Mouse (Mus musculus) neutrophil, adult 5-6 weeks (primary cell): ENCODE results near the gene Tgm2. TPM values are rescaled to one million over a fixed set of nuclear protein-coding genes. Genes with fewer than 3 reads are reported as not detected.
A peak's percentile ranks its signal among the peaks of the same experiment; 100 is the strongest.

Experiments used
- ATAC-seq: fragments of 151-379, 151-347 bp; 2 replicates; pipeline ENCODE4 v1.8.0; 2017; ENCODE audit warnings: mild to moderate bottlenecking, moderate TSS enrichment; ENCODE audit not compliant: insufficient number of reproducible peaks, poor library complexity, low FRiP score, severe bottlenecking; ENCODE audit errors: extremely low read depth
- total RNA-seq: library from RNA; stranded (forward); fragments of 200-1000 nt; gene quantifications from 2 replicates; pipeline ENCODE4 v1.2.3, GENCODE M21; 2017

The Tgm2 gene
- total RNA-seq, 1 experiment from 2014 or later, result 20.3 TPM

GRCm38 (mm10) chr2:158122814-158123213 is 23.4 kb downstream of the Tgm2 start:
- no peak for ATAC-seq

DNA sequence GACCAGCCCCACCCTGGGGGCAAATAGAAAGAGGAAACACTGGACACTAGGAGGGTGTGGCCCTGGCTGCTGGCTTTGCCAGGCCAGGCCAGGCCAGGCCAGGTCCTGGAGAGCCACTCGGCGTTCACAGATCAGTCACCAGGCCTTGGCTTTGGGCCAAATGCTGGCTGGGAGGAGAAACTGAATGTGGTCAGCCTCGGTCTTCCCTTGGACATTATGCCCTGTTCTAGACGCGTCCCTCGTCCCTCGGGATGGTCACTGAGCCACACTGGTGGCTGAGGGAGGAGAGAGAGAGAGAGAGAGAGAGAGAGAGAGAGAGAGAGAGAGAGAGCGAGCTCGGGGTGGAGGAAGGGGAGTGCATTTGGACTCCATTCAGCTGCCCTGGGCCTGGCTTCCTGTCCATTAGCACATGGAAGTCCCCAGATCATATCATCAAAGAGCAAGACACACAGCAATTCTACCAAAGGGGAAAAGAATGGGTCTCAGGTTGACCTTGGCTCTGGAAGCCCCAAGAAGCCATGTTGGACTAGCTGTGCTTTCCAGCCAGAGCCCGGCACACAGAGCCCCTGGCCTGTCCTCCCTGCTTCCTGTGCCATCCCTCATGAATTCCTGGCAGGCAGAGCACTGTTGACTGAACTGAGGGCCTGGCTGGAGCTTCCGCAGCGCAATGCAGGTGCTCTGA is 24.4 kb downstream of the Tgm2 start:
- ATAC-seq, result no peak

- ATAC-seq, result no peak
Observed at GRCm38 (mm10) chr2:158120868-158121267, 25.4 kb downstream of the Tgm2 start.

DNA sequence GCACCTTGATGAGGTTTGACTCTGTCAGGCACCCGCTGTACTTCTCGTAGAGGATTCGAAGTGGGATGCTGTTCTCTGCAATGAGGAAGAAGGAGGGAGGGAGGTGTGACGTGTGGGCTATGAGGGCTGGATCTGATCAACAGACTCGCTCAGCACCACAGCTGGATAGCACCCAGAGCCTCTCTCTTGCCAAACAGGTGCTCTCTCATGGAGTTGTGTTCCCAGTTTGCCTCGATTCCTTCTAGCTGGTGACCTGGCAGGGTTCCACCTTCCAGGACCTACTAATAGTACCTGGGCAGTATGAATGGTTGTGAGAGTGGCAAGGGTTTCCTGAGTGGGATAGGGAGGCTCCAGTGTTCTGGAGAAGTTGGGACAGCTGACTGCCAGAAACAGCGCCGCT is 26.0 kb downstream of the Tgm2 start:
- ATAC-seq, result no peak

DNA sequence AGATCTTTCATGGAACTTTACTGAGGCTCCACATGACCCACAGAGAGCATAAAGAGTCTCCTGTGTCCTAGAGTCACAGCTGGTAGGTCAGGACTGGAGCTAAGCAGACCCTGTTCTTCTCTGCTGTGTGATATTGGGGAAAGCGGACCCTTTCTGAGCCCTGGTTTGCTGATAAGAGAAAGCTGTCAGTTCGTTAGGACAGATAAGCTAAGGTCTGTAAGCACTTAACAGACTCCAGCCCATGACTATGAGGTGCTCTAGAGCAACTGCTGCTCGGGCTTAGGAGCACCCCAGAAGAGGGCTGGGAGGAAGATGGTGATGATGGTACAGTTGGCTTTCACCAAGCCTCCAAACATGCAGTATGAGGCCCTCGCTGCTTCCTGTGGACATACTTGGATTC is 27.1 kb downstream of the Tgm2 start:
- ATAC-seq, result no peak

- no peak; the same call in 1 of the 2 replicates for ATAC-seq
Observed at GRCm38 (mm10) chr2:158116653-158117052, 29.6 kb downstream of the Tgm2 start.

GRCm38 (mm10) chr2:158115838-158116453 is 30.3 kb downstream of the Tgm2 start:
- ATAC-seq, result no peak

- ATAC-seq, result no peak
Observed at GRCm38 (mm10) chr2:158114931-158115330, 31.3 kb downstream of the Tgm2 start.

- ATAC-seq, result no peak
Observed at GRCm38 (mm10) chr2:158113591-158114257, 32.5 kb downstream of the Tgm2 start.

GRCm38 (mm10) chr2:158109516-158109915 is 36.7 kb downstream of the Tgm2 start:
- ATAC-seq, result no peak

- no peak for ATAC-seq
Observed at GRCm38 (mm10) chr2:158106947-158107587, 39.2 kb downstream of the Tgm2 start.

GRCm38 (mm10) chr2:158105605-158106004 is 40.6 kb downstream of the Tgm2 start:
- ATAC-seq, result no peak

GRCm38 (mm10) chr2:158104966-158105365 is 41.3 kb downstream of the Tgm2 start:
- no peak for ATAC-seq

DNA sequence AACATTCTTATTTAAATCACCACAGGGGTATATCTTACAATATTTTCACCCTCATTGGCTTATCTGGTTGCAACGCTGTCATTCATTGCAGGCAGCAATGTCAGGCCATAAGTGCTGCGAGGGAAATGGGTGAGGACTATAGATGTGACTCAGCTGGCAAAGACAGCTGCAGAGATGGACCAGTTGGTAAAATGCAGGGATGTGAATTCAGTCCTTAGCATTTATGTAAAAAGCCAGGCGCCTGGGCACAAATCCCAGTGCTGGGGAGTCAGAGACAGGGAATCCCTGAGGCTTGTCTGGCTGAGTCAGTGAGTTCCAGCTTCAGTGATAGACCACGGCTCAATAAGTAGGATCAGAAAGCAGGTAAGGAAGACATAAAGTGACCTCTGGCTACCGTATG is 44.5 kb downstream of the Tgm2 start:
- ATAC-seq, result no peak

DNA sequence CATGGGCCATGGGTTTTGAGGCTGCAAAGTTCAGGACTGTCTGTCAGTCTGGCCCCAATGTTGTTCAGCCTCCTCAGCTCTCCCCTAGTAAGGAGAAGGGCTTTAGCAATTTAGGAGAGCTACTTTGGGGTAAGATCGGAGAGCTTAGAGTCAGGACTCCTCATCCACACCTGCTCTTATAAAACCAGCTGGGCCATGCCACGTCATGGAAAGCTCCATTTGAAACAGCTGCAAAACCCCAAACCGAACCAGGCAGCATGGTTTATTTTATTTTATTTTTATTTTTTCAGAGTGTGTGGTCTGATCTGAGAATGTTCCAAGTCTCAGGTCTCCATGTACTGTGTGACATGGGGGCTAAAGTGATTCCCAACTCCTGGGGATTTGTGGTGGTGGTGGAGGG is 46.7 kb downstream of the Tgm2 start:
- no peak for ATAC-seq

GRCm38 (mm10) chr2:158098730-158099129 is 47.5 kb downstream of the Tgm2 start:
- no peak for ATAC-seq

DNA sequence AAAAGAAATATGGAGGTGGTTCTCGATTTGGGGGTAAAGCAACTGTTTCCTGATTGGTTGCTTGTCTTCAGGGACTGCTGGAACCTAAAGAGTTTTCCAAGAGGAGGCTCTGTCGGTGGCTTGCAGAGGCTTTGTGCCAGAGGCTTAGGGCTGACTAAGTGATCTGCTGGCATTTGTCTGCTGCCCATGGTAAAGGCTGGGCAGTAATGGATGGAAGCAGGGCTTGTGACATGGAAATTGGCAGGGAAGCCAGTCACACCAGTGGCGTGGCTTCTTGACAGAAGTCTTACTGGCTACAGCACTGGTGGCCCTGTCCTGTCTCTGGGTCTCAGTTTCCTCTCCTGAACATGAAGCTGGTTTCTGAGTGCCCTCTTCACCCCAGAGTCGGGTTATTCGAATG is 49.2 kb downstream of the Tgm2 start:
- no peak for ATAC-seq

GRCm38 (mm10) chr2:158094846-158095245 is 51.4 kb downstream of the Tgm2 start:
- ATAC-seq, result no peak

DNA sequence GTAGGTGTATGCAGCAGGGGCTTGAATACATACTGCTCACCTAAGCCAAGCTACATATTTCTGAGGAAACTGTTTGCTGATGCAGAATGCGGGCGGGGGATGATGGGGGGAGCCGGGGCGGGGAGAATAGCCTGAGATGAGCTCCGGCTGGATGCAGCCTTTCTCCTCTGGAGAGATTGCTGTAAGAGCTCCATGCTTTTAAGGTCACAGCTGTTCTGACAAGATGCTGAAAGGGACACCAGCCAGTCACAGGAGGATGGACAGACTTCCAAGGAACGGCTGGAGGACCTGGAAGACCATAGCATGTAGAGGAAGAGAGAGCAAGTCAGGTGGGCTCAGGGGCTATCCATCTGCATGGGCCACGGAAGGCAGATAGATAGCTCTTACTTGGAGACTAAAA is 51.9 kb downstream of the Tgm2 start:
- no peak for ATAC-seq

DNA sequence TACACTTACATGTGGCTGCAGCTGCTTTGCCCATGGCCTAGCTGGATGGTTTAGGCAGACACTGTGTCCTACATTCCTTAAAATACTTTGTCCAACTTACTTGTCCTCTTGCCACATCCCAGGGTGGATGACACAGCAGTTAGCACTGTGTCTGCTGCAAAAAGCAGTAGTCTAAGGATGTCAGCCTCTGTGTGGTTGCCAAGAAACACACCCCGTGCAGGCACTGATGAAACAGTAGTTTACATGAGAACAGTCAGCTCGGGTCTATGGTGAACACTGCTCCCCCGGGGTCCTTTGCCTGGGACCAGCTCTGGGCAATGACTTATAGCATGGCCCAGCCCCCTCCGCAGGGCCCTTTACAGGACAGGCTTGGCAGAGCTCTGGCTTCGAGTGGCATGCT is 52.9 kb downstream of the Tgm2 start:
- 0 out of 2 replicates have a peak, but pooled peaks have one; percentile 26 for ATAC-seq
